Mouse (Mus musculus): Measurements from ENCODE around the gene Polr1c.
A peak's percentile ranks its signal among the peaks of the same experiment; 100 is the strongest.

The Polr1c gene

GRCm38 (mm10) chr17:46247512-46248188 lies at the start of gene Polr1c, which contains the start of gene Yipf3:
Gene Polr1c, minus strand, starts transcription at chr17:46248054.
Gene Yipf3, plus strand, starts transcription at chr17:46248080.
- peak; percentile 93 for DNase-seq

GRCm38 (mm10) chr17:46297028-46297363 lies 49.1 kb upstream of the Polr1c start:
- DNase-seq: no peak

GRCm38 (mm10) chr17:46296601-46297000 lies 48.7 kb upstream of the Polr1c start:
- no peak for DNase-seq

- DNase-seq: no peak
These were observed 39.8 kb upstream of the Polr1c start for GRCm38 (mm10) chr17:46287678-46288095.

DNA sequence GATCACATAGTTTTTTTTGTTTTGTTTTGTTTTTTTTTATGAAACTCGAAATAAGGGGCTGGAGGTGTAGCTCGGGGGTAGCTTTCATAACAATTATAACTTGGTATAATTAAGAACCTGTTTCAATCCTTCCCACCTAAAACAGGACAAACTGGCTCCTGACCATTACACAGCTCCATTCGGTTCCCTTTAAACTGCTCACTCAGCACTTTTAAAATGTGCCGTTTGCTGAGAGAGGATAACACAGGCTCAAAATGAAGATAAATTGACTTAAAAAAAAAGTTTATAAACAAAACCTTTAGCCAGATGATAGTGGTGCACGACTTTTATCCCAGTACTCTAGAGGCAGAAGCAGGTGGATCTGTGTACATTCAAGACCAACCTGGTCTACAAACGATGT lies 37.6 kb upstream of the Polr1c start:
- no peak for DNase-seq

- DNase-seq: no peak
These were observed 36.8 kb upstream of the Polr1c start for GRCm38 (mm10) chr17:46284653-46285052.

GRCm38 (mm10) chr17:46283911-46284310 lies 36.1 kb upstream of the Polr1c start:
- DNase-seq: no peak

- DNase-seq: no peak
These were observed 35.3 kb upstream of the Polr1c start for GRCm38 (mm10) chr17:46283140-46283539.

- DNase-seq: peak; percentile 80
These were observed 34.7 kb upstream of the Polr1c start, which contains the start of gene Tjap1 for GRCm38 (mm10) chr17:46282483-46283123. Gene Tjap1, minus strand, starts transcription at chr17:46283026.

DNA sequence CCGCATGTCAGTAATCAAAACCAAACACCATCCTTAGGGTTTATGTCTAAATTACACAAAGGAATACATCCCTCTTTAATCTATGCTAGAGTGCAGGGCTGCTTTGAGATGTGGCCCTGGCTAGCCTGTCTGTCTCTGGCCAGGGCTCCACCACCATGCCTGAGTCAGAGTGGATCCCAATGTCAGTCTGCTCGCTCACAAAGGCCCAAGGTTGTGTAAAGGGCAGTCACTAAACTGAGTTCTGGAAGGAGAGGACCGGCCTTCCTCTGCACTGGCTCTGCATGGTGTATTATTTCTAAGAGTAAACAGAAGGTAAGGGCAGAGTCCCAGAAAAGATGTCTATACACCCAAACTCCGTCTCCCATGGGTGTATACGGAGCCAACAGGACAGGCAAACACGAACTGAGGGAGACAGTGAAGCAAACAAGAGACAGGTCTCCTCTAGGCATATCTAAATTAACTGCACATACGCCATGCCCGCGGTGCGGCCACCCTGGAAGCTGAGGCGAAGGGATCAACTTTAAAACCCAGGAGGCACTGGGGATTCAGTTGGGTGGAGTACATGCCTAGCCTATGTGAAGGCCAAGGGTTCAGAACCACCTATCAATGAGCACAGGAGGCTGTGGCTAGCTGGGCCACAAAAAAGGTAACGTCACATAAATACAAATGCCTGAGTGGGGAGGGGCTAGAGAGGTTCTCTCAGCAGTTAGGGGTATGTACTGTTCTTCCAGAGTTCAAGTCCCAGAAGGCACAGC lies 30.3 kb upstream of the Polr1c start:
- DNase-seq: no peak

- no peak for DNase-seq
These were observed 29.7 kb upstream of the Polr1c start for GRCm38 (mm10) chr17:46277586-46277985.

- no peak for DNase-seq
These were observed 27.7 kb upstream of the Polr1c start for GRCm38 (mm10) chr17:46275506-46275905.

DNA sequence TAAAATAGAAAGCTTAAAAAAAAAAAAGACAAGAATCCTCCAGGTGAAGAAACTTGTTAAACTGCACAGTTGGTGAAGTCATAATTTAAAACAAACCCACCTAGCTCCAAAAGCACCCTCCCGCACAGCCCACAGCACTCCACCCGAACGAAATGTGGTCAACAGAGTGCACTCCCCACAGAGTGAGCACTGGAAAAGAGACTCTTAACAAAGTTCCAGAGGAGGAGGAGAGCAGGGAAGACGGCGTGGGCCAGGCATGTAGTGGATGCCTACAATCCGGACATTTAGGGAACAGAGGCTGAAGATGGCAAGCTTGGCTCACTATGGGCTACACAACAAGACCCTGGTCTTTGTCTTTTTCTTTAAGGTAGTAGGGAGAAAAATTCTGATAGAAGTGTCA lies 27.2 kb upstream of the Polr1c start:
- DNase-seq: no peak

DNA sequence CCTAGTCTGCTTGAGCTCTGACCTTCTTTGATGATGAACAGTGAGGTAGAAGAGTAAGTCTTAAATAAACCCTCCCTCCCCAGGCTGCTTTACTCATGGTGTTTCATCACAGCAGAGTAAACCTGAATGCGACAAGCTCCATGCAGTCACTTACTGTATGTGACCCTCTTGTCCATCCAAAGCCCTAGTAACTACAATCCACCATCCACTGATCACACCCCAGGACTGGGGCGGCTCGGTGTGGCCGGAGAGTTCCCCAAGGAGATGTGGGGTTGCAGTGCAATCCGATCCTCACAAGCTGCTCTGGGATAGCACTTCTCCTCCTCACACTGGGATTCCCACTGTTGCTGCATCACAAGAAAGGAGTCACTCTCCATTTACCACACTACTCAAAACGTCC lies 26.6 kb upstream of the Polr1c start:
- DNase-seq: no peak

GRCm38 (mm10) chr17:46273803-46274236 lies 26.0 kb upstream of the Polr1c start:
- no peak for DNase-seq

DNA sequence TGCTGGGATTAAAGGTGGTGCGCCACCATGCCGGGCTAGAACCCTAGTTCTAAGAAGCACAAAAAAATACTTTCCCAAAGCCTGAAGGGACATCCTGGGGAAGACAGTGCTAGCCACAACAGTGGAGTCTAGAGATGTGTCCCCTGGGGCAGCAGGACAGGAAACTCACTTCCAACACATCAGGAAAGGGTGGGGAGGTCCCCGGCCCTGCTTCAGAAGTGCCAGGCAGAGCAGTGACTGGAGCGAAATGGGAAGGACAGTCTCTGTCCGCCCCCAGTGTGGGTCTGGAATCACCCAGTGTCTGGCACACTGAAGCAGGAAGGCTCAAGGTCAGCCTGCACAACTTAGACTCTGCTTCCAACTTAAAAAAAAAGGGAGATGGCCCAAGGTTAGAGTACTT lies 24.8 kb upstream of the Polr1c start:
- no peak for DNase-seq

DNA sequence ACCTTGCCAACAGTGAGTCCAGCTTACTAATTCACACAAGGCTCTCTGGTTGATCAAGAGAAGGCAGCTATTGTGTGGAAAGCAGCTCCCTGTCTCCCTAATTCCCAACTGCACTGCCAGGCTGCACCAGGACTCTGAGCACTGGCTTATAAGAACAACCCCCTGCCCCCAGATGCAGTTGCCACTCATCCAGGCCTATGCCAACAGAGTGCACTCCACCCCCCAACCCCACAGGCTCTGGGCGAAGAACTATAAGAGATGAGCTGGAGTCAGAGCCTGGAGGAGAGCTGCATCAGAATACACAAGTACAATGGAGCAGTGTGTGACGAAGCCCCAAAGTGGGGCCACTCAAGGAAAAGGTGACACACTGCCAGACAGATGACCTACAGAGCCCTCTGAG lies 24.2 kb upstream of the Polr1c start:
- DNase-seq: no peak

GRCm38 (mm10) chr17:46269771-46270534 lies 22.1 kb upstream of the Polr1c start:
- no peak for DNase-seq

DNA sequence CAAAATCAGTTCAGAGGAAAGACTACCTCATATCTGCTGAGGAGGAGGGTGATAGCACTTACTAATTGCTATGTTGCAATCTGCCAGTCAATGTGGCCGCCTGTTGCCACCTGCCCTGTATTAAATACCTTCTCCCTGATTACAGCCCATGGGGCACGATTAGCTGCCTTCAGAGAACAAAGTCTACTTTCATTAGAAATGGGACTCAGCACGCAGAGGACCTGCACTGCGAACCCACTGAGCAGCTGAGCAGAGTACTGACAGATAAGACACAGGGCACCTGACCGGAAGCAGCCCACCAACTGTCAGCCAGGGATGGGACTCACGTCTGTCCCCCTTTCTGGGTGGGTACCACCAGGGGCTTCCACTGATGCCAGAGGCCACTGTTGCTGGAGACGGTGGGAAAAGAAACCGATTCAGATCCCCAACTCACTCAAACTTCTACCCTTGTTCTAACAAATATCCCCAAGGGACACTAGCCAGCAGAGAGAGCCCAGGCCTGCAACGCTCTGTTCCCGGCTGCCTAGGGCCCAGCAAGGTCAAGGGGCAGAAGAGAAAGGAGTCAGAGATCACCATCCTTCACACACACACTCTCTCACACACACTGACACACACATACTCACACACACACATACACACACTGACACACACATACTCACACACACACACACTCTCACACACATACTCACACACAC lies 20.3 kb upstream of the Polr1c start:
- DNase-seq: no peak

DNA sequence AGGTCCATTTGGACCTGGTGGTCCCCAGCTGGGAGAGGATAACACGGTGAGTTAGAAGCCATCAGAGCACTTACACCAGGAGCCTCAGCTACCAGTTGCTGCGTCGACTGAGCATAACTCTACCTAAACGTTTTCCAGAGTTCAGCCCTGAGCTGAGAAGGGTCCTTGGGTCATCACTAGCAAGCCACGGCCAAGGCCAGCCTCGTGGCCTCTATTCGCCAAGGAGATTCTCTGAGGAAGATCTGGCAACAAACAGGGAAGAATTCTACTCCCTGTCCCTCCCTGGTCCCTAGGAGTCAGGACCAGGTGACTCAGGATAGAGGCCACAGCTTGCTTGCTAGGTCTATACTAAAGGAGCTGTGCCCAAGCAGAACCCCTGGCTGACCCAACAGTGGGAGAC lies 19.7 kb upstream of the Polr1c start:
- no peak for DNase-seq

GRCm38 (mm10) chr17:46266986-46267385 lies 19.1 kb upstream of the Polr1c start:
- no peak for DNase-seq

DNA sequence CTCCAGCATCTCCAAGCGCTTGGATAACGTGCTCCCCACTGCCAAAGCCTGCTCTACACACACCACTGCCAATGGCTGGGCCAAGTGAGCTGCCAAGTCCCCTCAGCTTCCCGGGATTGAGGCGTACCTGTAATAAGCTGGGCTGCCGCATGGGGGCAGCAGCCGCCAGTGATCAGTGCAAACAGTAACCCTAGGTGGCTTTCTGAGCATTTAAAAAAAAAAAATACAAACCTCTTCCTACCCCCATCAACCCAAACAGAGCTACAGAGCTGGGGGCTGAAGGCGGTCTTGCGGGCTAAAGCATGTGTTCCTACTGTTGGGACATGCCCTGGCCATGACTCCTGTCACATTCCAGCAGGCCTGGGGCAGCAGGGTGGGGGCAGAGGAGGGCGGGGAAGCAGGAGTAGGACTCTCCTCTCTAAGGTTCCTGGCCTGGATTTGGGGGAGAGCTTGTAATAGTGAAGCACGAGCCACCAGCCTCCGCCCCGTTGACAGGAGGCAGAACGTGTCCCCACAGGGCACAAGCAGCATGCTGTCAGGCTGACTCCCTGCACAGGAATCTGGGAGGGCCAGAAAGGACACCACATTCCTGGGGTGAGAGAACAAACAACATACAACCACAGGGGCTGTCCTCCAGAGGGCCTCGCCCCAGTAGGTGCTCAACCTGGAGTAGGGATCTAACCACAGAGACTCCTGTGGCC lies 18.2 kb upstream of the Polr1c start:
- DNase-seq: peak; percentile 86

Data from cerebellum, adult 8-10 months (tissue).